In the genomic region with DNA sequence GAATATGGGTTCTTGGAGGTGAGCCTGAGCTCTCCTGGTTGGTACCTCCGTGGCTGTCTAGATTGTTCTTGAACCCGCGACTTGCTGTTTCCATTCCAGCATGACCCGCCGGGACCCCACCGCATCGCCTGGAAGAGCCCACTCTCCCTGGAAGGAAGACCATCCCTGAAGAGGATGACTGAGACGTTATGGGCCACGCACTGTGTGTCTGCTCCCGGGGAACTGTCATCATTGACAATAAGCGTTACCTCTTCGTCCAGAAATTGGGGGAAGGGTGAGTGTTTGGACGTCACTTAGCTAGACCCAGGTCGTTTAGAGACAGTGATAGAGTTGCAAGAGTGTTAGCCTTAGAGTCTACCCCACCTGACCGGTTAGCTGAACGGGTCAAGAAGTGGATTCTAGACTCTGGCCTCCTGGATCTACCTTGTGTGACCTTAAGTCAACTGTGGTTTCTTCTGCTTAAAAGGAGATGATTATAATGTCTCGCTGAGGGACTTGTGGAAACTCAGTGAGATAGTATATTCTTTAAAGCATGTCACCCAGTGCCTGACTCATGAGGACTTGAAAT, we compare ENCODE assay signal across 8 mouse cellular contexts. TPM values are rescaled to one million over a fixed set of nuclear protein-coding genes. Genes with fewer than 3 reads are reported as not detected.
A peak's percentile ranks its signal among the peaks of the same experiment; 100 is the strongest.
DNase-seq lines count a peak whose midpoint lies in the region; ATAC-seq and TF ChIP-seq lines count a peak whose summit lies in the region.

No protein-coding gene starts in this region.

- H3K4me2 ChIP-seq in forebrain, embryonic 11.5 days (ENCODE audit: low read depth, low read length, severe bottlenecking), result peak overlapping the region; percentile 70
- peak overlapping the region; percentile 97 for H3K4me2 ChIP-seq in limb, embryonic 13.5 days (replicated peaks)
- peak overlapping the region; percentile 80 for H3K4me2 ChIP-seq in stomach, embryonic 15.5 days

- TF ChIP-seq POLR2A in spleen, adult 2 months (IDR thresholded peaks at IDR 0.05; ENCODE audit: low read depth, low read length), result no peak

- no peaks in the 10 kb centered on the region for H3K27me3 ChIP-seq in spleen, adult 2 months (ENCODE audit: control insufficient read depth, insufficient read depth, low read length)
- H3K27me3 ChIP-seq in forebrain, embryonic 11.5 days (ENCODE audit: control insufficient read depth, insufficient read depth, low read length), result no peaks in the 10 kb centered on the region
- peaks cover 13% of the 10 kb centered on the region for H3K27me3 ChIP-seq in limb, embryonic 13.5 days
- H3K27me3 ChIP-seq in stomach, embryonic 15.5 days (replicated peaks), result no peaks in the 10 kb centered on the region

- no peak for DNase-seq in spleen, adult 2 months (ENCODE audit: low read depth in 1 of 2, low spot score in 2 of 2)
- no peak for DNase-seq in spleen, adult 12 weeks (ENCODE audit: low spot score)
- no peak for DNase-seq in forebrain, embryonic 11.5 days (ENCODE audit: low spot score)
- DNase-seq in frontal cortex, postnatal 25 days (ENCODE audit: low spot score in 2 of 2), result no peak
- DNase-seq in spleen, adult 18-20 months, result no peak

- whole genome bisulfite sequencing in spleen, adult 2 months, result 9% methylated on average over 17 of the region's 17 CpGs
- WGBS in forebrain, embryonic 11.5 days, result 14% methylated on average over 17 of the region's 17 CpGs
- 11% methylated on average over 17 of the region's 17 CpGs for WGBS in limb, embryonic 13.5 days
- WGBS in stomach, embryonic 15.5 days, result 7% methylated on average over 17 of the region's 17 CpGs

- peak overlapping the region; percentile 89 for H3K9ac ChIP-seq in forebrain, embryonic 11.5 days (ENCODE audit: low read length)
- H3K9ac ChIP-seq in limb, embryonic 13.5 days, result peak overlapping the region; percentile 95
- H3K9ac ChIP-seq in stomach, embryonic 15.5 days, result peak overlapping the region; percentile 97

- H3K9me3 ChIP-seq in forebrain, embryonic 11.5 days (ENCODE audit: control insufficient read depth, low read length), result no peaks in the 10 kb centered on the region
- no peaks in the 10 kb centered on the region for H3K9me3 ChIP-seq in limb, embryonic 13.5 days
- no peaks in the 10 kb centered on the region for H3K9me3 ChIP-seq in stomach, embryonic 15.5 days

- peaks cover 23% of the 10 kb centered on the region; the same call in 1 of the 2 replicates for H3K4me1 ChIP-seq in spleen, adult 2 months (ENCODE audit: control insufficient read depth, insufficient read depth, insufficient read length)
- peaks cover 6% of the 10 kb centered on the region; the same call in 1 of the 2 replicates for H3K4me1 ChIP-seq in forebrain, embryonic 11.5 days (replicated peaks; ENCODE audit: control insufficient read depth, insufficient read depth, low read length)
- H3K4me1 ChIP-seq in limb, embryonic 13.5 days, result peaks cover 32% of the 10 kb centered on the region
- H3K4me1 ChIP-seq in stomach, embryonic 15.5 days, result peaks cover 33% of the 10 kb centered on the region

- TF ChIP-seq CTCF in spleen, adult 2 months (IDR thresholded peaks at IDR 0.05; ENCODE audit: extremely low read depth, insufficient read depth, insufficient read length, insufficient replicate concordance), result no peak

- H3K36me3 ChIP-seq in spleen, adult 2 months (ENCODE audit: control insufficient read depth, insufficient read depth, low read length), result peaks cover 20% of the 10 kb centered on the region
- no peaks in the 10 kb centered on the region; the same call in 1 of the 2 replicates for H3K36me3 ChIP-seq in forebrain, embryonic 11.5 days (ENCODE audit: control insufficient read depth, insufficient read depth, low read length)
- H3K36me3 ChIP-seq in limb, embryonic 13.5 days, result peaks cover 41% of the 10 kb centered on the region
- peaks cover 17% of the 10 kb centered on the region for H3K36me3 ChIP-seq in stomach, embryonic 15.5 days

- H3K27ac ChIP-seq in spleen, adult 2 months (ENCODE audit: insufficient read depth, low read length), result peak overlapping the region; percentile 42; the same call in 1 of the 2 replicates
- no peak overlapping the region for H3K27ac ChIP-seq in forebrain, embryonic 11.5 days (ENCODE audit: low read depth, low read length)
- no peak overlapping the region for H3K27ac ChIP-seq in limb, embryonic 13.5 days
- H3K27ac ChIP-seq in stomach, embryonic 15.5 days, result peak overlapping the region; percentile 18; the same call in 1 of the 2 replicates

- peak overlapping the region; percentile 76 for H3K4me3 ChIP-seq in spleen, adult 2 months (ENCODE audit: extremely low read depth, insufficient read depth, insufficient read length)
- H3K4me3 ChIP-seq in forebrain, embryonic 11.5 days (ENCODE audit: low read depth, low read length), result peak overlapping the region; percentile 95
- H3K4me3 ChIP-seq in limb, embryonic 13.5 days, result peak overlapping the region; percentile 95
- H3K4me3 ChIP-seq in stomach, embryonic 15.5 days (replicated peaks), result peak overlapping the region; percentile 89

- no peak for ATAC-seq in forebrain, embryonic 11.5 days (replicated peaks; ENCODE audit: low FRiP score)
- ATAC-seq in limb, embryonic 13.5 days (ENCODE audit: low FRiP score, low read depth), result no peak
- ATAC-seq in stomach, embryonic 15.5 days (ENCODE audit: insufficient read depth, low FRiP score, low read depth), result no peak
- no peak for ATAC-seq in megakaryocyte-erythroid progenitor cell, adult 5-6 weeks (replicated peaks; ENCODE audit: low FRiP score, low TSS enrichment, poor library complexity, severe bottlenecking)

RNA-seq across cellular contexts. Expression of a gene that starts 0.6 kb away (rescaled TPM):
- polyA plus RNA-seq in spleen, adult 2 months (2012; rRNA removed), result 121 and 131 TPM in 2 replicates
- polyA plus RNA-seq in forebrain, embryonic 11.5 days (2014; fragmentation: Nextera tagmentation; extraction: Ambion mirVana), result 111 and 127 TPM in 2 replicates
- 138 and 148 TPM in 2 replicates for polyA plus RNA-seq in limb, embryonic 13.5 days (2015; fragmentation: Nextera tagmentation; extraction: Ambion mirVana)
- 120 and 132 TPM in 2 replicates for polyA plus RNA-seq in stomach, embryonic 15.5 days (2015; fragmentation: Nextera tagmentation; extraction: Ambion mirVana)
- total RNA-seq in megakaryocyte-erythroid progenitor cell, adult 5-6 weeks (2014; fragmentation: Nextera tagmentation), result 117 and 193 TPM in 2 replicates
- 88.3 and 103 TPM in 2 replicates for total RNA-seq in megakaryocyte-erythroid progenitor cell, adult 5-6 weeks (2017)

RNA-seq across cellular contexts. Expression of a gene that starts 0.6 kb away (rescaled TPM):
- 5.3 and 5.7 TPM in 2 replicates for polyA plus RNA-seq in spleen, adult 2 months (2012; rRNA removed)
- 18.5 and 20.9 TPM in 2 replicates for polyA plus RNA-seq in forebrain, embryonic 11.5 days (2014; fragmentation: Nextera tagmentation; extraction: Ambion mirVana)
- polyA plus RNA-seq in limb, embryonic 13.5 days (2015; fragmentation: Nextera tagmentation; extraction: Ambion mirVana), result 20.4 and 23.5 TPM in 2 replicates
- 15.5 and 17.1 TPM in 2 replicates for polyA plus RNA-seq in stomach, embryonic 15.5 days (2015; fragmentation: Nextera tagmentation; extraction: Ambion mirVana)
- 20.0 and 24.2 TPM in 2 replicates for total RNA-seq in megakaryocyte-erythroid progenitor cell, adult 5-6 weeks (2014; fragmentation: Nextera tagmentation)
- total RNA-seq in megakaryocyte-erythroid progenitor cell, adult 5-6 weeks (2017), result 5.4 and 18.3 TPM in 2 replicates

RNA-seq across cellular contexts. Expression of a gene that starts 8.4 kb away (rescaled TPM):
- 123 and 132 TPM in 2 replicates for polyA plus RNA-seq in spleen, adult 2 months (2012; rRNA removed)
- polyA plus RNA-seq in forebrain, embryonic 11.5 days (2014; fragmentation: Nextera tagmentation; extraction: Ambion mirVana), result 11.4 and 12.9 TPM in 2 replicates
- polyA plus RNA-seq in limb, embryonic 13.5 days (2015; fragmentation: Nextera tagmentation; extraction: Ambion mirVana), result 22.7 and 27.1 TPM in 2 replicates
- polyA plus RNA-seq in stomach, embryonic 15.5 days (2015; fragmentation: Nextera tagmentation; extraction: Ambion mirVana), result 142 and 145 TPM in 2 replicates
- 232 and 276 TPM in 2 replicates for total RNA-seq in megakaryocyte-erythroid progenitor cell, adult 5-6 weeks (2014; fragmentation: Nextera tagmentation)
- 137 and 146 TPM in 2 replicates for total RNA-seq in megakaryocyte-erythroid progenitor cell, adult 5-6 weeks (2017)

RNA-seq across cellular contexts. Expression of a gene that starts 19.2 kb away (rescaled TPM):
- polyA plus RNA-seq in spleen, adult 2 months (2012; rRNA removed), result 34.5 and 40.8 TPM in 2 replicates
- polyA plus RNA-seq in forebrain, embryonic 11.5 days (2014; fragmentation: Nextera tagmentation; extraction: Ambion mirVana), result 19.6 and 23.5 TPM in 2 replicates
- polyA plus RNA-seq in limb, embryonic 13.5 days (2015; fragmentation: Nextera tagmentation; extraction: Ambion mirVana), result 32.7 and 33.7 TPM in 2 replicates
- polyA plus RNA-seq in stomach, embryonic 15.5 days (2015; fragmentation: Nextera tagmentation; extraction: Ambion mirVana), result 26.5 and 27.0 TPM in 2 replicates
- 25.4 and 25.5 TPM in 2 replicates for total RNA-seq in megakaryocyte-erythroid progenitor cell, adult 5-6 weeks (2014; fragmentation: Nextera tagmentation)
- 4.8 and 8.0 TPM in 2 replicates for total RNA-seq in megakaryocyte-erythroid progenitor cell, adult 5-6 weeks (2017)

RNA-seq across cellular contexts. Expression of a gene that starts 19.3 kb away (rescaled TPM):
- polyA plus RNA-seq in spleen, adult 2 months (2012; rRNA removed), result 15.5 and 15.9 TPM in 2 replicates
- 18.9 and 19.0 TPM in 2 replicates for polyA plus RNA-seq in forebrain, embryonic 11.5 days (2014; fragmentation: Nextera tagmentation; extraction: Ambion mirVana)
- polyA plus RNA-seq in limb, embryonic 13.5 days (2015; fragmentation: Nextera tagmentation; extraction: Ambion mirVana), result 28.0 and 28.9 TPM in 2 replicates
- polyA plus RNA-seq in stomach, embryonic 15.5 days (2015; fragmentation: Nextera tagmentation; extraction: Ambion mirVana), result 24.7 and 26.7 TPM in 2 replicates
- 13.2 and 14.7 TPM in 2 replicates for total RNA-seq in megakaryocyte-erythroid progenitor cell, adult 5-6 weeks (2014; fragmentation: Nextera tagmentation)
- total RNA-seq in megakaryocyte-erythroid progenitor cell, adult 5-6 weeks (2017), result 16.9 and 24.1 TPM in 2 replicates

Comparison
In these comparisons a context has a peak if more than half of its experiments do, and no peak if none do; other contexts are left out.
1. H3K27ac ChIP-seq: peak in spleen, adult 2 months (single experiment) and stomach, embryonic 15.5 days (single experiment); none in forebrain, embryonic 11.5 days (single experiment) and limb, embryonic 13.5 days (single experiment).
2. Peak in every context shown above with its lines, with median percentiles within 50 percentile points of each other: H3K4me3 ChIP-seq, H3K4me2 ChIP-seq and H3K9ac ChIP-seq.